Mouse (Mus musculus) E14TG2a.4 (cell line): ENCODE measurements around the gene Cfap99.

ENCODE experiments used
- CTCF ChIP-seq: conservative IDR thresholded peaks from 2 replicates; pipeline ENCODE4 v1.5.1; 2014; ENCODE audit warnings: low read length
- NANOG ChIP-seq: IDR thresholded peaks from 2 replicates; pipeline ENCODE4 v1.6.1; 2014; ENCODE audit warnings: borderline replicate concordance, low read length, mixed read lengths

GRCm38 (mm10) chr5:34259172-34259816, 29.1 kb upstream of the Cfap99 start:
- TF ChIP-seq CTCF = no peak
- no peak for TF ChIP-seq NANOG
